Mouse (Mus musculus) cerebral cortex, adult 2 months (tissue): ENCODE data around the gene Rad23a.

Source experiments
- WGBS: fragments of 180-500 bp; shearing (Covaris S2); methylation state at CpG from one replicate; pipeline ENCODE4 v1.1.7; 2018; 5-methylcytosine and 5-hydroxymethylcytosine counted together

Rad23a gene

DNA sequence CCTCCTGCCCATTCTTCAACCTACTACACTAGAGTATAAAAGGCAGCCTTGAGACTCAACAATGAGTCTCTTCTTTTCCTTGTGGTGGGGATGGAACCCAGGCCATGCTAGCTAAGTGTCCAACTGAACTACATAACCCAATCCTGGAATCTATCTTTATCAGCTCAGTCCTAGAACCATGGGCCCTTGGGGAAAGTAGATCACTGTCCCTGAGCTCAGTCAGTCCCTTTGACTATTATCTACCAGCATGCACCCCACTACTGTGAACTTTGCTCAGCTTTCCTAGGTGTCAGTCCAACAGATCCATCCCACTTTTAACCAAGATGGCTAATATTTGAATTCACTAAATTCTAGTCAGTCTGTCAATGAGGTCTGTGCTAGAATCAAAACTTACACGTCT is 1.0 kb upstream of the Rad23a start:
- WGBS = 60% methylated on average over 1 of the region's 1 CpGs

DNA sequence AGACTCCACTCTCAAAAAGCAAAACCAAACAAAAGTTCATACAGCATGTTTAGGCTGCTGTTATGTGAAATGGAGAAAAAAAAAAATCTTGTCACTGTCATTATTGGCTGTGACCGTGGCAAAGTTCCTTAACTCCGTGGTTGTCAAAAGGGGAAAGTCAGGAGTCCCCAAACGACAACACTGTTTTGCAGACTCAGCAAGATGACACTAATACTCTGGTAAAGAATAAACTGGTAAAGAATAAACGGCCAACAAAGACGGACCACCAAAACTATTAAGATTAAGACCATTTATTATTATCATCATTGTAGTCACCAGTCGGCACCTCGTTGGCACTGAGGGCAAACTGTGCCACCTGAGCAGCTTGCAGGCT is 604 bp downstream of the Rad23a start:
- under 1% methylated on average over 7 of the region's 7 CpGs for WGBS

GRCm38 (mm10) chr8:84839411-84839810 is 1.1 kb downstream of the Rad23a start:
- WGBS = 82% methylated on average over 2 of the region's 2 CpGs

GRCm38 (mm10) chr8:84838513-84838912 is 2.0 kb downstream of the Rad23a start:
- WGBS = 75% methylated on average over 5 of the region's 5 CpGs

DNA sequence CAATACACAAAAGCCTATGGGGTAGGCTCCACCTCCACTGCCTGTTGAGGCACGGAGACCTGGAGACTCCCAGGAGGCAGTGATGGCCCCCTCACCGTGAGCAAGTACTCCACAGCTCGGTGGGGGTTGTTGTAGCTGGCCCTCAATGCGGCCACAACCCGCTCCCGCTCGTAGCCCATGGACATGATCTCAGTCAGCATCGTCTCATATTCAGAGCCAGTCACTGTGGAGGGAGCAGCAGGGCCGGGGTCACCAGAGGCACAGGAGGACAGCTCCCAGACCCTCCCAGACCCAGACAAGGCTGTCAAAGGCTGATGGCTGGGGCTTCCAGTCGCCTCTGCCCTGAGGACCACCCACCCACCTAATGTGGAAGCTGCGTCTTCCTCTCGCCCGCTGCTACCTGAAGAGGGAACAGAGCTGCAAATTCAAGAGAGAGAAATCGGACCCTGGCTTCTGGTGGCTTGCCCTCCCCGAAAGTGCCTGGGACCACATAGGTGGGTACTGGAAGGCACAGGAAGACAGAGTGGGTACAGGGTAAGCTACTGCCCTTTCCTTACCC is 2.5 kb downstream of the Rad23a start:
- WGBS = 87% methylated on average over 15 of the region's 15 CpGs

DNA sequence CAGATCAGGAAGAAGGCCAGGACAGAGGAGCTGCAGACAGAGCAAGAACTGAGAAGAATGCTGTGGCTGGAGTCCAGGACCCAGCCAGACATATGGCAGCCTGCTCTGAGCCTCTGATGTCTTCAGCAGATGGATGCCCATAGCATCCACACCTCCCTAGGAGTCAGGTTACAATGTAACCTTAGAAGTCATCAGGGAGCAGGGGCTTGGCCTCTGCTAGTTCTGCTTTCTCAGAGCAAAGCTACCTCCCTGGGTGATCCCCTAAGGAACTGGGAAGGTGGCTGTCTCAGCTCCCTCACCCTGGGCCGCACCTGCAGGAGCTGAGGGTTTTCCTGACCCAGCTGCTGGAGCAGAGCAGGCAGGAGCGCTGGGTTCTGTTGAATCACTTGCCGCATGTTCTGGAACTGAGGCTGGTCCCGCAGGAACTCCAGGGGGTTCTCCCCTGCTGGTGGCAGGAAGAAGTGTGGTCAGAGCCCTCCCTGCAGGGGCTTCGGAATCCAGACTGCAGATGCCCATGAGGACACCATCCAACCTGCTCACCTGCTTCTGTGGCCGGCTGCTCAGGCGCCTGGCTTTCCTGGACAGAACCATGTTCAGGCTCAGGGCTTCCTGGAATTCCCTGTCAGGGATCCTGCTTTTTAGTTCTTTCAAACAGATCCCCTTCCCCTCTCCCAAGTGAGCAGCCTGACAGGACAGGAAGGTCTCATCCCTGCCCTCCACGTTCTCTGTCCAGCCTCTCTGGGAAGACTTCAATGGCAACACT is 3.1 kb downstream of the Rad23a start:
- WGBS = 72% methylated on average over 8 of the region's 8 CpGs

DNA sequence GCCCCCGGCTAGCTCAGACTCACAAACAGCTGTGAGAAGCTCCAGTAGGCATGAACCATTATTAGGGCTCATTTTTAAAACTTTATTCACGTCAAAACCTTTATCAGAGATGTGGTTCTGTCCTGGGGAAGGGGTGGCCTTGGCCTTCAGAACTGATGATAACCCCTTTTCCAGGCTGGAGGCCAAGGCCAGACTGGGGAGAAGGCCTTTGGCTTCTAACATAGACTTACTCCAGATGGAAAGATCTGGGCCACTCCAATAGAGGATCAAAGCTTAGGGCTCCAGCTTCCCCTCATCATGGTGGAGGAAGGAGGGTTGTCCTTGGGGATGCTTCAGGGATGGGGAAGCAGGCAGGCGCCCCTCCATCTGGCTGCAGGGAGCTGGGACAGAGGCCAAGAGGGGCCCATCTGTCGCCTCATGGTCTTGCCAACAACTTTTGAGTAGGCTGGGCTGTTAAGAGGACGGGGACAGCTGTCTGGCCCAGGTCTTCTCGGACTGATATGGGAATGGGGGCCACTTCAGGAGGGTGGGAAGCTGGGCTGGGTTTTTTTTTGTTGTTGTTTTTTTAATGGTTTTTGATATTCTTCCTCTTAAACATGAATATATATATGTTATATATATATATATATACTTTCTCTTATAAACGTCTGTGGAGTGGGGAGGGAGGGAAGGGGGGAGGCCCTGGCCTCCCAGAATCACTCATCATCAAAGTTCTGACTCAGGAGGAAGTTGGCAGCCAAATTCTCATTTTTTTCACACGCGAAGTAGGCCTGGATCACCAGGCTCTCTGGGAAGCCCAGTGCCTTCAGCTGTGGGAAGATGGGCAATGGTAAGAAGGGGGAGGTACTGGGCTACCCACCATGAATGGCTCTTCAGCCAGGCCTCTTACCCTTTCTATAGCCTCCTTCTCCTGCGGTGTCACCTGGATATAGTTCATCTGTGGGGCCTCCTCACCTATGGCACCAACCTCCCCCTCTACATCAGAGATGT is 5.3 kb downstream of the Rad23a start:
- 32% methylated on average over 10 of the region's 10 CpGs for WGBS

DNA sequence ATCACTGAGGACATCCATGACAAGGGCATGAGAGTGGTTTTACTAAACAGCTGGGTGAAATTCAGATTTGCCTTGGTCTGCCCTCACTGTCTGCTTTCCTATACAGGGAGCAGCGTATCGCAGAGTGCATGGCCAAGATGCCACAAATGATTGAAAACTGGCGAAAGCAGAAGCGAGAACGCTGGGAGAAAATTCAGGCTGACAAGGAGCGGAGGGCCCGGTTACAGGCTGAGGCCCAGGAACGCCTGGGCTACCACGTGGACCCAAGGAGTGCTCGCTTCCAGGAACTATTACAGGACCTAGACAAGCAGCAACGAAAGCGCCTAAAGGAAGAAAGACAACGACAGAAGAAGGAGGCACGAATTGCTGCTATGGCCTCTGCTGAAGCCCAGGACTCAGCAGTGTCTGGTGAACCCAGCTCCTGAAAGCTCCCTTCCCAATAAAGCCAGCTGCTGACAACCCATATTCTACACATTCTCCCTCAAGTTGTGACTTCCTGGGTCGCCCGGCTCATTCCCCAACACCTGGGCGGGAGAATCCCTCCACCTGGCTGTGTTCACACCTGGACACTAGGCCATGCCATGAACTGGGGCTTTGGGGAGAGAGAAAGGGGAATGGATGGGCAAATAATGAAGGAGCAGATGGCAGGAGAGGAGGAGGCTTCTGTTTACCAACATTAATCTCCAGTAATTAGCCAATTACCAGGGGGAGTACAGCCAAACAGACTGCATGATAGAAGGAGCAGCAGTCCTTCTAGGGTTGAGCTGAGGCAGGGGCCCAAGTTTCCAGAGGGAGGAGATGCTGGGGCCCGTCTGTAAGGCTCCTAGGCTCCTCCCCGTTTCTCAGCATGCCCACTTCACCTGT is 6.2 kb downstream of the Rad23a start:
- 56% methylated on average over 19 of the region's 19 CpGs for WGBS

- 51% methylated on average over 10 of the region's 10 CpGs for WGBS
These were observed 7.4 kb downstream of the Rad23a start for GRCm38 (mm10) chr8:84832759-84833742.

GRCm38 (mm10) chr8:84832034-84832717 is 8.3 kb downstream of the Rad23a start:
- under 1% methylated on average over 59 of the region's 59 CpGs for WGBS

DNA sequence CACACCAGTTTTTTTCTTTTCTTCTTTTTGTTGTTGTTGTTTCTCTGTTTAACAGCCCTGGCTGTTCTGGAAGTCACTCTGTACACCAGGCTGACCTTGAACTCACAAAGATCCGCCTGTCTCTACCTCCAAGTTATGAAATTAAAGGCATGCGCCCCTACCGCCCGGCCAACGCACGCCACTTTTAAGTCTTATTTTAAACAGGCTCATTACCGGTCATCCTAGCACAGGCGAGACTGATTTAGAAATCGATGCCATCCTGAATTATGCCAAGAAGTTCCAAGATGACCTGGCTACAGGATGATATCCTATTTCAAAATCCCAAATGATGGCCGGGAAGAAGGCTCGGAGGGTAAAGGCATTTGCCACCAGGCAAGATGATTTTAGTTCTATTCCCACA is 9.0 kb downstream of the Rad23a start, which contains the start of gene Gadd45gip1:
Gene Gadd45gip1 (plus strand): TSS at position 33 of the 400 bp plus-strand sequence.
- WGBS = 58% methylated on average over 11 of the region's 11 CpGs

DNA sequence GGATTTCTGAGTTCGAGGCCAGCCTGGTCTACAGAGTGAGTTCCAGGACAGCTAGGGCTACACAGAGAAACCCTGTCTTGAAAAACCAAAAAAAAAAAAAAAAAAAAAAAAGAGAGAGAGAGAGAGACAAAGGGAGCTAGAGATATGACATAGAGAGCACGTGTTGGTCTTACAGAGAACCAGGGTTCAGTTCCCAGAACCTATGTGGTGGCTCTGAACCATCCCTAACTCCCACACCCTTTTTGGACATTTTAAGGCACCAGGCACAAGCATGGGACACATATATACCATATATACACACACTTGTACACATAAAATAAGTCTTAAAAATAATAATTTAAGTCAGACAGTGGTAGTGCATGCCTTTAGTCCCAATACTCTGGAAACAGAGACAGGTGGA is 13.9 kb downstream of the Rad23a start:
- WGBS = 89% methylated on average over 2 of the region's 2 CpGs

DNA sequence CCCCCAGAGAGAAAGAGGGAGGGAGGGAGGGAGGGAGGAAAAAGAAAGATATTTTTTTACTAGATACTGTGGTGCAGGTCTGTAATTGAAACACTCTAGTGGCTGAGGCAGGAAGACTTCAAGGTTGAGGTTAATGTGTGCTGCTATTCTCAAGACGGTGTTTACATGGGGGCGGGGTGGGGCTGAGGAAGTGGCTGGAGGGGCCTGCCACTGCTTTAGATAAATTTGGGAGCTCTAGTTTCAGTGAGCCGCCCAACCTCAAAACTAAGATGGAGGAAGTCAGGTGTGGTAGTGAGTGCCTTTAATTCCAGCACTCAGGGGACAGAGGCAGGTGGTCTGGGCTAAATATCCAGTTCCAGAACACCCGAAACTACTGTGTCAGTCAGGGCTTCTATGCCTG is 14.8 kb downstream of the Rad23a start:
- 73% methylated on average over 4 of the region's 4 CpGs for WGBS

DNA sequence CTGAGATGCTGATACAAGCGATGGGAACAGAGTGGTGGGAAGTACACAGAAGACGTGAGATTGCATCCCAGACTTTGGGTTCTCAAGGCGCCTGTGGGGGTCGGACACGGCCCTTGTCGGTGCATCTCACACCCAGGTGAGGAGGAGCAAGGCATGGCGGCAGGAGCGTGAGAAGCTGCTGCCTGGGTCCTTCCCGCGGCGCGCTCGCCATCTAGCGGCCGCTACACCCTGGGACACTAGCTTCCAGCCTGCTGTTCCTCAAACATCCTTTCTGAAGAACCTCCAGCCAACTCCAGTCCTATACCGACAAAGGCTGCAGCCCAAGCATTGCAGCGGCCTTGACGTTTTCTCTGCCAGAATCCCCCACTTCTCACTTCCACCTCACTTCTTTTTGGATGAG is 16.8 kb downstream of the Rad23a start:
- 1% methylated on average over 18 of the region's 18 CpGs for WGBS

GRCm38 (mm10) chr8:84822723-84823122 is 17.7 kb downstream of the Rad23a start, which contains the start of gene Dand5:
Dand5 (minus strand) TSS chr8:84822823.
- 66% methylated on average over 3 of the region's 3 CpGs for WGBS

GRCm38 (mm10) chr8:84816117-84816516 is 24.3 kb downstream of the Rad23a start:
- 80% methylated on average over 17 of the region's 17 CpGs for WGBS

GRCm38 (mm10) chr8:84815547-84815946 is 24.9 kb downstream of the Rad23a start:
- WGBS = 16% methylated on average over 9 of the region's 9 CpGs

GRCm38 (mm10) chr8:84814555-84815441 is 25.7 kb downstream of the Rad23a start:
- WGBS = 25% methylated on average over 19 of the region's 19 CpGs

- WGBS = 57% methylated on average over 11 of the region's 11 CpGs
These were observed 26.3 kb downstream of the Rad23a start for GRCm38 (mm10) chr8:84814240-84814554.
